Mouse (Mus musculus): Measurements from ENCODE around the gene Tbrg4. TPM values are rescaled to one million over a fixed set of nuclear protein-coding genes. Genes with fewer than 3 reads are reported as not detected.
A peak's percentile ranks its signal among the peaks of the same experiment; 100 is the strongest.

The Tbrg4 gene
- total RNA-seq, 2 experiments from 2014 or later = 42.9 to 52.9 TPM

DNA sequence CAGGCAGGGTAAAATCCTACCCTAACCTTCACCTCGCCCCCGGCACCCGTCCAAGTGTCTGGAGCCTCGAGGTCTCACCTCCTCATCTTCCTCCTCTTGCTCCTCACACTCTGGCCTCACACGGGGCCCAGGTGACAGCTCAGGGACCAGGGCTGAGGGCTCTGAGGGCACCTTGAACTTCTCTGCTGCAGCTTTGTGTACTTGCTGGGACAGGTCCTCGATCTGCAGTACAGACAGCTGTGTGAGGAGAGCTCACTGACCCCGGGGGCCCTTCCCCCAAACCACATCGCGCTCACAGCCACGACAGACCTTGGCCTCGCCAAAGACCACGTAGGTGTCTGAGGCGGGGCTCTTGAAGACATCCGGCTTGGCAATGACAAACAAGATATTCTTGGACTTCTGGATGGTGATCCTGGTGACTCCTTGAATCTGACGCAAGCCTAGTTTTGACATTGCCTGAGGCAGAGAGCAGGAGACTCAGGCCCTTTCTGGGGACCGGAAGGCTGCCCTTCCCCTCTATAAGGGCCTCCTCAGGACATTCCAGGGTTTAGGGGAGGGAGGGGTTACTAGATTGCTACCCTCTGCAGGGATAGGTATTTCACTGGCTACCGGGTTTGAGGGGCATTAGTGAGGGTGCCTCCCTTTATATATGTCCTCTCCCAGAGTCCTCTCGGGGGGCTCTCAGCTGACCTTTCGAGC lies 27.5 kb downstream of the Tbrg4 start:
- peak overlapping the region; percentile 58 for H3K27ac ChIP-seq
- H3K4me3 ChIP-seq = peak overlapping the region; percentile 17; the same call in 1 of the 2 replicates
- TF ChIP-seq CTCF (conservative IDR thresholded peaks at IDR 0.05) = no peak
- no peak for DNase-seq (ENCODE audit: low spot score in 2 of 2)

DNA sequence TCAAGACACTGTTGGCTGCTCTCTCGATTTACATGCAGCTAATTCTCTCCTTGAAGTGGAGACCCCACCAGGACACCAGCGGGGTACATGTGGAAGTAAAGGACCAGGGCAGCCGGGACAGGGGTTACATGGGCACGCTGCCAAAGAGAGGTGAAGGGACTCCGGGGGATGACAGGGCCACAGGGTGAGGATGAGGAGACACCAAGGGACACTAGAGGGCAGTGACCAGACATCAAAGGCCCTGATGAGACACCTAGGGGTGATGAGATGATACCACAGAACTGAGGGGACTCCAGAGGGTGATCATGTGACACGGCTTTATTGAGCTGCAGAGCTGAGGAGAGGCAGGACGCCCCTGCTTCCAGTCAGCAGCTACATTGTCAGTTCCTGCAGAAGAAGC lies 28.3 kb downstream of the Tbrg4 start:
- H3K27ac ChIP-seq = peak overlapping the region; percentile 58; the same call in 1 of the 2 replicates
- no peak for DNase-seq (ENCODE audit: low spot score in 2 of 2)
- H3K4me3 ChIP-seq = no peak overlapping the region
- peak; percentile 32 for TF ChIP-seq CTCF (conservative IDR thresholded peaks at IDR 0.05)

DNA sequence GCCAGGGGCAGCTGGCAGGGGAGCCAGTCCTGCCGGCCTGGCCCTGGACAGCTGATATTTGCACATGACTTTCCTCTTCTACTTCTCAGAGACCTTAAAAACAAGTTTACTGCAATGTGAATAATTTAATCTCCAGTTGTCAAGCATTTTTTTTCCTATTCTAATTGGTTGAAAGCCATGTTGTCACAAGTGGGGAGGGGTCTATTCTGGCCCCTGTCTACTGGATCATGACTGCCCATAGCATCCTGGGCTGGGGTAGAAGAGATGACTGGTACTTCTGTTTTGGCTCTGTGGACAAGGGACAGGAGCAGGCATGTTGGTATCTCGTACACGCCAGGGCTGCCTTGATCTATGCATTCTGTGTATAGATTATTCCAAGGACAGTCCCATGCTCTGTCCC lies 29.3 kb downstream of the Tbrg4 start:
- no peak overlapping the region for H3K27ac ChIP-seq
- TF ChIP-seq CTCF (conservative IDR thresholded peaks at IDR 0.05) = no peak
- no peak overlapping the region for H3K4me3 ChIP-seq
- no peak for DNase-seq (ENCODE audit: low spot score in 2 of 2)

DNA sequence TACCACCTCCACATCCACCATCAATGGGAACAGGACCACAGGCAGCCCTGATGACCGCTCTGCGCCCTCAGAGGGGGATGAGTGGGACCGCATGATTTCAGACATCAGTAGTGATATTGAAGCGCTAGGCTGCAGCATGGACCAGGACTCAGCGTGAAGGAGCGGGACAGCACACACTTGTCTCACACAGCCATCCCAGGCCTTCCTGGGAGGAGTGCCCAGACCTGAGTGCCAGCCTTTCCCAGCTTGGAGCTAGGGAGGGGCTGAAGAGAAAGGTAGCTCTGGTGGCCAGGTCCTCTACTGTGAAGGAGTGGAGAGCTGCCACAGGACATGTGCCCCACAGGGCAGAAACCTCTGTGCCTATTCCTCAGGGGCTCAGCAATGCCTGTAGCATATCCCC lies 29.7 kb downstream of the Tbrg4 start:
- DNase-seq (ENCODE audit: low spot score in 2 of 2) = no peak
- Histone ChIP-seq H3K4me3 (no peak overlapping the region), H3K27ac (no peak overlapping the region)
- no peak for TF ChIP-seq CTCF (conservative IDR thresholded peaks at IDR 0.05)

DNA sequence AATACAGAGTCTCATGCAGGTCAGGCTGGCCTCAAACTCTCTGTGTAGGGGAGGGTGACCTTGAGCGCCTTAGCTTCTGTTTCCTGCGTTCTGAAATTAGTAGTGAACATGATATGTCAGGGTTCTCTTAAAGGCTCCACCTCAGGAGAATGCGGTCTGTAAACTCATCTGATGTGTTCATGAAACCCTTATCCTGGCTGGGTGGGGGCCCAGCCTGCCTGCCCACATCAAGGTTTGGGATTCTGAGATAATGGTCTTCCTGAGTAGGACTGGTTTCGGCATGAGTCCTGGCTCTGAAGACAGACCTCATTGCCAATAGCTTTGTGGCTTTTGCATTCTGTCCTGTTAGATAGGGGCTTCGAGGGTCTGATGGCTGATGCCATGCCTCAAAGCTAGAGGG lies 30.5 kb downstream of the Tbrg4 start:
- H3K27ac ChIP-seq = no peak overlapping the region
- no peak for TF ChIP-seq CTCF (conservative IDR thresholded peaks at IDR 0.05)
- no peak overlapping the region for H3K4me3 ChIP-seq
- DNase-seq (ENCODE audit: low spot score in 2 of 2) = no peak

DNA sequence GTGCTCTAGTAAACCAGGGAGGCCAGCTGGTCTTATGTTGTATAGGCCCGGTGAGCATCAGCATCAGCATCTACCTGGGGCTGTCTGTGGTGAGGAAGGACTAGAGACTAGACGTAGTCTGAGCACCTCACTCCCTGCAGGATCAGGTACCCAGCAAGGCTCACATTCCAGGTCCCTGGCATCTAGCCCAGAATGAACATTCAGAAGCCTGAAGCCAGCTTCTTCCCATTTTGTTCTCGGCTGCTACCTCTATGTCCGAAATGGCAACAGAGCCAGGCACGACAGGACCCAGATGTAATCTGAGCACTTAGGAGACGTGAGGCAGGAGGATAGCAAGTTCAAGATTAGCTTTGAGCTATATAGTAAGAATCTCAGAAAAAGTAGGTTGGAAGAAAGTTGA lies 31.0 kb downstream of the Tbrg4 start:
- no peak overlapping the region for H3K4me3 ChIP-seq
- 0 out of 2 replicates have a peak overlapping the region, but pooled peaks have one; percentile 15 for H3K27ac ChIP-seq
- no peak for DNase-seq (ENCODE audit: low spot score in 2 of 2)
- TF ChIP-seq CTCF (conservative IDR thresholded peaks at IDR 0.05) = no peak

DNA sequence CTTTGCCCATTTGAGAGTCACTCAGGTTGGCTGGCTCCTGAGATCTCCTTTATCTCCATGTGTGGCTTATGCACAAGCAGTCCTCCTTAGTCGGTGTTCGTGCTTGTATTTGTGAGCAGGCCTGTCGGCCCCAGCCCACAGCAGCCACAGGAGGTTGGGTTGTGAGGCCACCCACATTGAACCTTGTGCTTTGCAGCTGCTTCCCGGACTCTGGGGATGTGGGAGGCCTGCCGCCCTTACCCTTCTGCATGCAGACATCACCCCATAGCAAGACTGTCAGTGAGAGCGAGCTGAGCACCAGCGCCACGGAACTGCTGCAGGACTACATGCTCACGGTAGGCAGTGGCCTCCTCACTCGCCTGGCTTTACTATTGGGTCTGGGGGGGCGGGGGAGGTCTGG lies 32.5 kb downstream of the Tbrg4 start:
- no peak overlapping the region for H3K27ac ChIP-seq
- TF ChIP-seq CTCF (conservative IDR thresholded peaks at IDR 0.05) = no peak
- no peak for DNase-seq (ENCODE audit: low spot score in 2 of 2)

DNA sequence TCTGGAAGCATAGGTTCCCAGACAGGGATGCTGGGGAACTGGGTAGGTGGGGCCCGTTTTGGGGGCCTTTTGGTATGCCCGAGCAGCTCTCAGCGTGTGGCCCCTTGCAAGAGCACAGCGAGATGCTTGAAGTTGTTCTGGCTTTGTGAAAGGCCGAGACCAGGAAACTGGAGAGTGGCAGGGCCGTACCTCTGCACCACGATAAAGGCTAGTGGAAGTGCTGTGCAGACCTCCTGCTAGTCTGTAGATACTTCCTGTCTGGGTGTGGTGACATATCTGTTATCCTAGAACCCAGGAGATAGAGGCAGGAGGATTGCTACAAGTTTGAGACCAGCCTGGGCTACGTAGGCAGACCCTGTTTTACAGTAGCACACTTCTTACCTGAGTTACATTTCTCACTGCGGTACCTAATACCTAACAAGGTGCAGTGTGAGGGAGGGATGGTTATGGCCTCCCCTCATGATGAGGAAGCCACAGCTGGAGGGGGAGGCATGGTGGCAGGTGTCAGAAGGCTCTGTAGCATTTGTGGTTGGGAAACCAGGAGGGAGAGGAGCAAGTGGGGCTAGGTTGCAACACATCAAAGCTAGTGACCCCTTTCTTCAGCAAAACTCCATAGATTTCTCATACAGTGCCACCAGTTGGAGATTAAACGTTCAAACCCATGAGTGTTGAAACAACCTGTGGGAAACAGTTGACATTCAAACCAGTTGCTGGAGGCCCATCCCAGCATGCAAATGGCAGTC lies 34.8 kb downstream of the Tbrg4 start:
- DNase-seq (ENCODE audit: low spot score in 2 of 2) = no peak
- H3K4me3 ChIP-seq = no peak overlapping the region
- H3K27ac ChIP-seq = no peak overlapping the region
- TF ChIP-seq CTCF (conservative IDR thresholded peaks at IDR 0.05) = no peak

More for the DNA sequence above, 32.5 kb downstream of the Tbrg4 start:
- H3K4me3 ChIP-seq = no peak overlapping the region

DNA sequence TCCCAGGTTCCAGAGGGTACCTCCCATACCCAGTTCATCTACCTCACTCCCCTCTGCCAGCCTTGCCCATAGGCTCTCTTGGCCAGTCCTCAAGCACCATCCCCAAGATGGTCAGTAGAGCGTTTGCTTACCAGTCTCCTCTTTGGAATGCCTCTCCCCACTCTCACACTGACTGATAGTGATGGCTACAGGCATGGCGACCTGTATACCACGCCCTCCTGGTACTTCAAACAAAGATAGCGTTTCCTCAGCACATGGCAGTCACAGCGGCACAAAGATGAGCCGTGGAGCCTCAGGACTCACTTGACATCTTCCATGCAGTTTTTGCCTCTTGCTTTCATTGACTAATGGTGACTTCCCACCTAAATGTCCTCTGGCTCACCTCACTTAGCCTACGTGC lies 36.0 kb downstream of the Tbrg4 start:
- no peak for TF ChIP-seq CTCF (conservative IDR thresholded peaks at IDR 0.05)
- no peak for DNase-seq (ENCODE audit: low spot score in 2 of 2)
- H3K4me3 ChIP-seq = no peak overlapping the region
- H3K27ac ChIP-seq = no peak overlapping the region

DNA sequence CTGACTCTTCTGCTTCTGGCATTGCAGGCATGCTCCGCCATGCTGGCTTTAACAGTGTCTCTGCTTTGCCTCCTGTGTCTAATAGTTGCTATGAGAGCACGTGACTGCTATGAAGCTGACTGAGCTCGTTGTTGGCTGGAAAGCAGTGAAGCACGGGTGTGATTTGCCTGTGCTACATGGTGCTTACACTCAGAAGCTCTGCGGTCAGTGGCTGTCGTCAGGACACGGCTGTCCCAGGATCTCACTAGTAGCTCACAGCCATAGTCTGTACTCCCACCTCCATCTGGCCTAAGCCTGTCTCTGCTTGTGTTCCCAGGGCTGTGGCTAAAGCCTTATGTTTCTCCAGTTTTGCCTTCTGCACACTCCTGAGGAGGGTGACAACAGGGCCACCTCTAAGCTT lies 37.6 kb downstream of the Tbrg4 start:
- 0 out of 2 replicates have a peak overlapping the region, but pooled peaks have one; percentile 23 for H3K27ac ChIP-seq
- TF ChIP-seq CTCF (conservative IDR thresholded peaks at IDR 0.05) = no peak

DNA sequence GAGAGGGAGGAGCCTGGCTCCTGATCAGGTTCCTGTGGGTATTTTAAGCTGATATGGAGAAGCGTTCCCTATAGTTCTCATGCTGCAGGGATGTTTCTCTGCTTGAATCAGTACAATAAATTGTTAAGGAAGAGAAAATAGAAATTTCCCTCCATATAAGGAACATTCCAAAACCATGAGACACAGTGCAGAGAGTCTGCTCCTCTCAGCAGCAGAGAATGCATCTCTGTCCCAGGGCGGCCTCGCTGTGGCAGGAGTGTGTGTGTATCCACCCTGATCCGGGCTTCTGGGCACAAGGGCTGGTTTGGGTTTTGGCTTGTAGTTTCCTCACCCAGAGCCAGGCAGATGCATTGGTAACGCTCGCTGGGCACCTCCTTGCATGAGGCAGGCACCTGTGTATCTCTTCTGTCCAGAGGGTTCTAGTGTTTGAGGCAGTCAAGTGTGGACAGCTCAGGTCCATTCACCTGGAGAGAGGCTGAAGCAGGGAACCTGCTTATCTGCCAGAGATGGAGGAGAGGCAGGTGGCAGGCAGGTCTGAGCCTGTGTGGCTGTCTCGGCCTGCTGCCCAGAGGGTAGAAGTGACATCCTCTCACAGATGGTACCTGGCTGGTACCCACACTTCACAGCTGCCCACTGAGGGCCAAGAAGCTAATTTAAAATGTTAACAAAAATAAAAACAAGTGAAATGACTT lies 38.5 kb downstream of the Tbrg4 start:
- no peak for DNase-seq (ENCODE audit: low spot score in 2 of 2)
- H3K27ac ChIP-seq = peak overlapping the region; percentile 32; the same call in 1 of the 2 replicates
- no peak for TF ChIP-seq CTCF (conservative IDR thresholded peaks at IDR 0.05)
- H3K4me3 ChIP-seq = no peak overlapping the region

More for the DNA sequence above, 37.6 kb downstream of the Tbrg4 start:
- no peak overlapping the region for H3K4me3 ChIP-seq
- no peak for DNase-seq (ENCODE audit: low spot score in 2 of 2)

DNA sequence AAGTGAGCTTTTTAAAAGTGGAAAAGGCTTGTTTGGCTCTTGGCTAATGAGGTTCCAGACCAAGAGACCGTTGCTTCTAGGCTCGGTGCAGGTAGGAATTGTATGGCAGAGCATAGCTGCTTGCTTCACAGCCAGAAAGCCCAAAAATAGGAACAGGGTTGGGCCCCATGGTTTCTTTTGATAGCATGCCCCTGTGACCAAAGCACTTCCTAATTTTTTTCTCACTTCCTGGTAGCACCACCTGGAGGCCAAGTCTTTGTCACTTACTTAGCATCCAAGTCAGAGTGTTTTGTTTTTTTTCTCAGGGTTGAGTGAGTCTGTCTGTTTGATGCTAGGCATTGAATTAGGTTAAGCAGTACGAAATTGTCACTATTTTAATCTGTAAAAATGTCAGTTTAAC lies 39.2 kb downstream of the Tbrg4 start:
- DNase-seq (ENCODE audit: low spot score in 2 of 2) = no peak
- Histone ChIP-seq H3K4me3 (no peak overlapping the region), H3K27ac (peak overlapping the region; percentile 28; the same call in 1 of the 2 replicates)
- peak; percentile 61 for TF ChIP-seq CTCF (conservative IDR thresholded peaks at IDR 0.05)

DNA sequence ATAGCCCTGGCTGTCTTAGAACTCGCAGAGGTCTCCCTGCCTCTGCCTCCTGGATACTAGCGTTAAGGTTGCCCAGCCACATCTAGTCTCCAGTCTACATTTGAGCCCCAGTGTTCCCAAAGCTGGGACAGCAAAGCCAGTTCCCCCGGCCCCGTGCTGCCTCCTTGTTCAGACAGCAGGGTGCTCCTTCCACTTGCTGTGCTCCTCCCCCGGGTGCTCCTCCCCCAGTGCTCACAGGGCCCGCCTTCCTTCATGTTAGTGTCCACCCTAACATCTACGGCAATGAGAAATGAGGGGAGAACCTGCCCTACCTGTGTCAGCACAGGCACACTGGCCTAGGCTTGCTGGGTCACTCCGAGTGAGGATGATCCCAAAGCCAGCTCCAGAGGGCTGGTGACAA lies 40.1 kb downstream of the Tbrg4 start:
- TF ChIP-seq CTCF (conservative IDR thresholded peaks at IDR 0.05) = no peak
- Histone ChIP-seq H3K4me3 (no peak overlapping the region), H3K27ac (no peak overlapping the region)
- no peak for DNase-seq (ENCODE audit: low spot score in 2 of 2)
